Mouse (Mus musculus) hindlimb bud, embryonic 11.5 days (tissue): ENCODE measurements around the gene Rnf5.
A peak's percentile ranks its signal among the peaks of the same experiment; 100 is the strongest.

Experiments
- DNase-seq: peaks from one replicate; pipeline ENCODE4 v3.0.0-alpha.2; 2012; ENCODE audit warnings: low read depth, low spot score; ENCODE audit errors: extremely low spot score

The Rnf5 gene

DNA sequence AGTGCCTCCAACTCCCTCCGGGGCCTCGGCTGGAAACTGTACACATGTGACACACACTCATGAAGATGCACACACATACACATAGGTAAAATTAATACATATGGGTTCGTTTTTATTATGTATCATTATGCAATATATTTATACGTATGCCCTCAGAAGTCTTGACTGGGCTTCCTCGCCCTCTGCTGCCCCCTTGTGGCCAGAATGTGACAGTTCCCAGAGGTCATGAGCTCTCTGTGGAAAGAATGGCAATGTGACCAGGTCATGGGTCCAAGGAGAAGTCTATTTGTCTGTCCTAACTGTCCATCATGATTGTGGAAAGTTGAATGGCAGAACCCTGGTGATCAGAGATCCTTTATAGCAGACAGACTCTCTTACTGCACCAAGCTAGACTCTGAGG is 48.0 kb downstream of the Rnf5 start:
- DNase-seq = peak; percentile 28
